Mouse (Mus musculus): Measurements from ENCODE around the gene Cacna1e.

The Cacna1e gene

DNA sequence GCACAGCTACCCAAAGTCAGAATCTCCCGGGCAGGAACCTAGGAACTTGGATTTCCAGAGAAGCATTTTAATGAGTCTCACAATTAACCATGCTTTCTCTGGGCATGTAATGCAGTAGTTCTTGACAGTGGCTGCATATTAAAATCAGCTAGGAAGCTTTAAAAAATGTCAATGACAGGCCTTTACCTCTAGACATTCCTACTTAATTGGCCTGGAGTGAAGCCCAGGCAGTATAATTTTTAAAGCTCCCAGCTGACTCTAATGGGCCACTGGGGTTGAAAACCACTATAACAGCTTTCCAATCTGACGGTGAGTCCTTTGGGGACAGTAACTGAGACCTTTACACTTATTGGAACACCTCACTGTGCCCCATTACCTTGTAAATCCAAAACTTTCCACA lies 251.4 kb downstream of the Cacna1e start:
- DNase-seq (ENCODE audit: low read depth, low spot score) = no peak

DNA sequence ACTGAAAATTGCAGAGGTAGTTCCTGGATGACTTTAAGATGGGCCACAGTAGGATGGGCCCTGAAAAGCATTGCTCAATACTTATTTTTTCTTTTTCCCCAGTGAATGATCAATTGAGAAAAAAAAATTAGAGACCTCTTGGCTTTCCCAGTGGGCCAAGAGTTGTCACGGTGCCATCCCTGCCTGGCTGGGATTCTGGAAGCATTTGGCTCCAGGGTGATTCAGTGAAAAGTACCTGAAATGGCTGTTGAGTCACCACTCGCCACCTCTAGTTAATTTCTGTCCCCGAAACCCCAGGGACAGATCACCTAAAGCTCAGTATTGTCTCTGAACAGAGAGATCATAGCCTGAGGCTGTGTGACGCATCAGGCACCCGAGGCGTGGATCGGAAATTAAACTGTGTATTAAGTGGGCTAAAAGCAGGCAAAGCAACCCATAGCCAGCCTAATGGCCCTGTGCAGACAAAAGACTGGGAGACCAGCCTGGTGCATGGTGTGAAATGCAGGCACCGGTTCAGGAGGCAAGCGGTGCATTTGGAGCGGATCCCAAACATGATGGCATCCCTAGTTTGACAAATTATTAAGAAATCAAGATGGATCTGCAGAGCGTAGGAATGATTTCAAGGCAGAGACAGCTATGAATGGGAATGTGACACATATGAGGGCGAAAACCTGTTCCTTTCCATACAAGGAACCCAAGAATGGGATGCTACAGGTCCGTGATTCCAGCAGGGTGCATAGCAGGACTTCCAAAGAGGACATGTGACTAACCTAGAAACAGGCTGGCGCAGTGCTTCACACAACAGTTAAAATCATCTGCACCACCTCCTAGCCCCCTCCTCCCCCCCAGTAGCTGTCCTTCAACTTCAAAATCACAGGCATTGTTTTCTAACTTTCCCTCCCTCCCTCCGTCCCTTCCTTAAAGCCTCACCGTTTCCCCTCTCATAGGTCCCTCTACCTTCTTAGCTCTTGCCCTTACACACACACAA lies 261.3 kb downstream of the Cacna1e start:
- no peak for DNase-seq (ENCODE audit: low read depth, low spot score)

DNA sequence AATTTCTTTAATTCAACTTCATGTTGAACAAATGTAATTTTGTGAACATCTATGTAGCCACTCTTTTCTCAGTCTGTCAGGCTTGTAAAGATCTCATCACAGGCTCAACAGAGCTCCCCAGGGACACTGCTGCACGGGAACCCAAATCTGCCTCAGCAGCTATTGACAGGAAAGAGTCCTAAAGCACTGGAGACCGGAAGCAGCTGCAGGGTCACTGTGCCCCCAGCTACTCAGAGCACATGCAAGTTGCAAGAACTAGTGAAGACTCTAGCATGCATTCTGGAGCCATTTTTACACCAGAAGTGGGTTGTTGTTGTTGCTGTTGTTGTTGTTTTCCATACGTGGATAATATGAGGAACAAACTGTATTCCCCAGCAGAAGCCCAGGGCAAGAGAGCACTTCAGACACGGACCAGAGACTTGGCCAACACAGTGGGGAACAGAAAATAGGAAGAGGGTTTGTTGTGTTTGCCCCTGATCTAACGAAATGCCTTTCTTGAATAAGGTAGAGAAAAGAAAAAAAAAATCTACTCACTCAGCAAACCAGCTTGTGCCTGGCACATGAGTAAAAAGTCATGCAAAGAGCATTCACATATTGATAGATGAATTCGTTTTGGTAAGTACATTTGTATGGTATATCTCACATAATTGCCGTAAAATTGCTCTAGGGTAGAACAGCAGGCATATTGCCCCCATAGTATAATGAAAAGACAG lies 266.4 kb downstream of the Cacna1e start:
- no peak for DNase-seq (ENCODE audit: low read depth, low spot score)

DNA sequence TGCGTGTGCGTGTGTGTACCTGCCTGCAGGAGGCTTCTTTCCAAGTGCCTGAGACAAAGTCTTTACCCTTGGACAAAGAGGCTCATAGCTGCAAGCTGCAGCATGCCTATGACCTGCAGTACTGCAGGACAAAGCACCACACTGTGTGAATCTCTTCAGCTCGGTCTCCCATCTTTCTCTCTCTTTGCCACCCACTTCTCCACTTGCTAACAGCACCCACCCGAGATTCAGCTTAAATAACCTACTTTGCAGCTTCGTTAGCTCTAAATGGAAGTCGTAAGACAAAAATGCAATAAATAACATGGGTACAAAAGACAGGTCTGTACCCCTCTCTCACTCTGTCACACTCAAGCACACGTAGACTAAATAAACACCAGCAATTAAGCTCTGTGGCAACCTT lies 268.5 kb downstream of the Cacna1e start:
- no peak for DNase-seq (ENCODE audit: low read depth, low spot score)

DNA sequence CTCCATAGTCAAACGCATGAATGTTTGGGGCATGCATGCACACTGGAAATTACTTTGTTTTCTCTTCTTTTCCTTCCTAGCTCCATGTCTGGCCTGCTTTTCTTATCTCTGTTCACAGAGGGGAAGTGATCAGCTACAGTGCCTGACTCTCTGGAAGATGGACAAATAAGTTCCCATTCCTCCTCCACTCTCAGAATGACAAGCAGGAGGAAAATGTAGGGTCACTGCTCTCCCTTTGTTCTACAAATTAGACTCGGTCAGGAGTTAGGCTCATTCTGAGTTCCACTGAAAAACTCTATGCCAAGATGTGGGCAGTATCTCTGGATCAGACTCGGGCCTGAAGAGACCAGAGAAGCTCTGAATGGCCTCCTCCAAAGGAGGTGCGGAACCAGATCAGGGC lies 275.8 kb downstream of the Cacna1e start:
- DNase-seq (ENCODE audit: low read depth, low spot score) = no peak

DNA sequence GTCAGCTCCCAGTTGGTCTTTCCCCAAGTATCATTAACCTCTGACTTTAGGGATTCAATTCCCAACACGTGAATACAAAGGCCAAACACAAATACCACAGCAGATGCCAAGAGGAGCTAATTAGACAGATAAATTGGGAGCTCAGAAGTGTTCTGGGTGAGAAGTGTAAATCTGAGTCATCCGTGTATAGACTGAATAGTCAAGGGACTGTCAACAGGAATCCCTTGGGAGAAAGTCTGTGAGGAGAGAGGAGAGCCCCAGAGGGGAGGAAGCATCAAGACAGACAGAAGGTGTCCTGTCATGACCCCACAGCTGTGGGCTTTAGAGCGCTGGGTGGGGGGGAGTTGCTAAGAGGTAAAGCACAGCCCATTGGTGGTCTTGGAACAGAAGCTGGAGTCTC lies 276.9 kb downstream of the Cacna1e start:
- DNase-seq (ENCODE audit: low read depth, low spot score) = no peak

DNA sequence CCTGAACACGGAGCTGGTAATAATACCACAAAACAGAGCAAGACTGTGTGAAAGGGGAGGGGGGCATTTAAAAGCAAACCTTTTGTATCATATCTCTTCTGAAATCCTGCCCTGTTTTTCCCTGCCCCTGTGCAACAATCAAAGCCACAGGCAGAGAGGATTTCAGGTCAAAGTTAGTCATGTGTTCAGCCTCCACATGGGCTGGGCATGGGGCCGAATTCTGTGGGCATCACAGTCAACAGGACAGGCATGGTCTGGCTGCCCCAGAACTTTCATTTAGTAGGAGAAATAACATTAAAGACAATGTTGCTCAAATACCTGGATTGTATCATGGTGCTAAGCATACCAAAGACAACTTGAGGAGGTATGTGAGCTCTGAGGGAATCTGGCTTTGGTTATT lies 278.7 kb downstream of the Cacna1e start:
- DNase-seq (ENCODE audit: low read depth, low spot score) = no peak

DNA sequence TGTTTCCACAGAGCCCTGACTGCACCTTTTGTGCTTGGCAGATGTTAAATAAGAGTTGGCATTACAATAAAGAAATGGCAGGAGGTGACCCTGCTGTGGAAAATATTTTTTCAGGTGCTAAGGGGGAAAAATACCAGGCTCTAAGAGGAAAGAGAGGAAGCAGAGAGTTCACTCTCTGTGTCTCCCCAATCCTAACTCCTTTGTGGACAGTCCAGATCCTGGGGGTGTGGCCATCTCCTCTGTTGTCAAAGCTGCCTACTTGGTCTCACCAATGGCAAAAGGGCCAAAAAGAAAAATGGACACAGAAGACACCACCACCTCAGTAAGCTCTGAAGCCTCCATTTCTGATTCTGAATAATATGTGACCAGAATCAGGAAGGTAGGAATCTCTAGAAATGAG lies 280.5 kb downstream of the Cacna1e start:
- no peak for DNase-seq (ENCODE audit: low read depth, low spot score)

DNA sequence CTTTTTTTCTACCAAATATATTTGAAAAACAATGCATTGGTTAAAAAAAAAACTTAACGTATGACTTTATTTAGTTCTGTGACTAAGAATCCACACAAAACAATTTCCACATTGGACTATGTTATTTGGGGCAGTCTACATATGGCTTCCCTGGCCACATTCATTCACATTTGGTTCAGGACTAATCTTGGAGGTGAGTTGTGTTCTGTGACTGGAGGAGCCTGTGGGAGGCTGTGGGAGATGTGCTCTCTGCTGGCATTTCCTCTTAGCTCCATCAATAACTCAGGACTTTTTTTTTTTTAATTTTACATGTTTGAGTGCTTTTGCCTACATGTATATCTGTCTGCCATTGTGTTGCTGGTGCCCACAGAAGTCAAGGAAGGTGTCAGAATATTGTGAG lies 281.8 kb downstream of the Cacna1e start:
- no peak for DNase-seq (ENCODE audit: low read depth, low spot score)

DNA sequence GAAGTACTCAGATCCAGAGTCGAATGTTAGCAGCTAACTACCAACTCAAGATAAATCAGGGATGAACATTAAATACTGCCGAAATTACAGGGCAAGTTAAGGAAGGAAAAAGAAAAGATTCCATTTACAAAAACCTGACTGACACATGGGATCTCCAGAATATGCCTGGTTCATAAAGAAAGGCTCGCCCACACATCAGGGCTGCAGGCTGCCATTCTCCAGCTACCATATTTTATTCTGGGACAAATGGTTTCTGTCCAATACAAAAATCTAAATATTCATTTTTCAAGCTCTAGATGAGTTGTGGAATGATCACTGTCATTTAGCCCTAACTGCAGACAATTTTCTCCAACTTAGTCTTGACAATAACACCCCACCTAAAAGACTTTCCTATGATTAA lies 301.8 kb downstream of the Cacna1e start:
- DNase-seq (ENCODE audit: low read depth, low spot score) = no peak

DNA sequence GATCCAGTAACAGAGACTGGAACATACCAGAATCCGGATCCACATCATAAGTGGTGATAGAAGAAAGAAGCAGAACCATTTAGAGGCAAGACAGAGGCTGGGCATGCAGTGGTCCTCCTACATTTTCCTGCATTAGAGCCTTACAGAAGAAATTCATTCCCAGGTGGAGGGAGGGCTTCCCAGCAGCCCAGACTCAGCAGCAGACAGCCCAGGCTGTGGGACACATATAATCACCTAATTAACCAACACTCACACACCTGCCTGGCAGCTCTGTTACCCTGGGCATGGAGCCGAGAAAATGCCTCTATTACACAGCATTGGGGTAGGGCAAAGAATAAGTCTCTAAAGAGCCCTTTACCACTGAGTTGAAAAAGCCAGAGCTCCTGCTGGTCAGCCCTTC lies 304.4 kb downstream of the Cacna1e start:
- DNase-seq (ENCODE audit: low read depth, low spot score) = no peak

DNA sequence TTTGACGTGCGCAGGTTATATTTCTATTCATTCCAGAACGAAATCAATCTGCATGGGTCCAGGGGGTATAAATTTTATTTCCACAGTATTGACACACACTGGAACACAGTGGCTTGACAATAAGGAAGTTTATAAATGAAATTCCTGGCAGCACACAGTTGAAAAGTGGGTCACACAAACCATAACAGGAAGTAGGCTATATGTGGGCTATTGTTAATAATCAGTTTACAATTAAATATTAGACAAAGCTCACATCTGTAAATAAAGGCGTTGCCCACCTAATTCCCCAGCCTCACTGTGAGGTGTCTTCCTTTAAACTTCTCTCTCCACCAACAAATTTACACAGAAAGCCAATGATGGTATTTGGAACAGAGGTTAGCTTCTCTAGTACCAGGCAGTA lies 305.6 kb downstream of the Cacna1e start:
- no peak for DNase-seq (ENCODE audit: low read depth, low spot score)

DNA sequence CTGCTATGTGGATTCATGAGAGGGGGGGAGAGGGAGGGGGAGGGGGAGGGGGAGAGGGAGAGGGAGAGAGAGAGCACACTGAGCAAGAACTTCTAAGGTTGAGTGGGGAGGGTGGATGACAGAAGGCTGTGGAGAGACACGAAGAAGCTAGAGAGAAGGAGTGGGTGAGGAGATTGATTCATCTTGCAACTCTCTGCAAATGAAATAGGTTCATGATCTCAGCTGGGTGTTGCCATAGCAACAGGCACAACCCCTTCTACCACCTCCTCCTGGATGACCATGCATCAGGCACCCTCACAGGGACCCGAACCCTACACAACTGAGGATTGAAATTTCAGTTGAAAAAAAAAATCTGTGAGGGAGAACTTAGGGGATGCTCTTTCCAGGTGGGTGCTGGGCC lies 307.9 kb downstream of the Cacna1e start:
- no peak for DNase-seq (ENCODE audit: low read depth, low spot score)

DNA sequence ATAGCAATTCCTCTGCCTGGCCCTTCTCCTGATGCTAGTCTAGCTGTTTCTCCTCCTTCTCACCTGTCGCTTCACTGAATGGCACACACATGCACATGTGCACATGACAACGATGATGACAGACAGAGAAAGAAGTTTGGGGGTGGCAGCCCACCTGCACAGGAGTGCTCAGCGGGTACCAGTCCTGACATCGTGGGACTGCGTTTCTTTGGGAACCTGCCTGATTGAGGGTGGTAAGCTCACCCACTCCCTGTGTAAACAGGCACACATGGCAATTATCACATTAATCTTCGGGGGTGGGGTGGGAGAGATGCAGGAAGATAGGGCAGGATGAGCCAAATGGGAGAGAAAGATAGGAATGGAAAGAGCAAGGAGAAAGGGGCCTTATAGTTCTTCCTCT lies 318.3 kb downstream of the Cacna1e start:
- DNase-seq (ENCODE audit: low read depth, low spot score) = no peak

DNA sequence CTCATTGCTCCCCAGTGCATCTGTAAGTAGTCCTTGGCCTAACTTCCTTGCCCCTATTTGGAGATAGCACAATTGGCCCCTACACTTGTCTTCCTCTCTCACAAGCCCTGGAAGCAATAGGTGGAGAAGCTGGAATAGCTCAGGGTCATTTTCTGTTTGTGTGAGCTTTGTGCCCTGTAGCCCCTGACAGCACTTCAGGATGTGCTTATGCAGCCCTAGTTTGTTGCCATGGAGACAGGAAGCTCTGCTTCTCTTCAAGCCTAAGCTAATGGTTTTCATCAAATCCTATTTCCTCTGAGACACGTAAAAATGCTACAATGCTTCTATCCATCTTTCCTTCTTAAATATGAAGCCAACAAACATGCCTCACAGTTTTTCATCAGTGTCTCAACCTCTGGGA lies 328.5 kb downstream of the Cacna1e start:
- DNase-seq (ENCODE audit: low read depth, low spot score) = no peak

DNA sequence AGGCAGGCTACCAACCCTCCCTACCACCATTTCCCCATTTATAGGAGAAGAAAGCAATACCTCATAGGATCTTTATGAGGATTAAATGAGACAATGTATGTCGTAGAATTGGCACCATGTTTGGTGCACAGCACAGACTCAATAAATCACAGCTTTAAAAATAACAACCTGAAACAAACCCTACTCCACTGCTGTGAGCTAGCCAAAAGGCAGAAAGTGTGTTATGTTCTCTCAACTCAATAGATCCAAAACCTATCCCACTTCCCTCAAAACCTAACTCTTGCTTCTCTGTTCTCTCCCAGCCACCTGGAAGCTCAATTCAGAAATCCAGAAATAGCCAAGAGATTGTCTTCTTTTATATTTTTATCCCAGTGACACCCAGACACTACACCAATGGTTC lies 331.2 kb downstream of the Cacna1e start:
- DNase-seq (ENCODE audit: low read depth, low spot score) = no peak

DNA sequence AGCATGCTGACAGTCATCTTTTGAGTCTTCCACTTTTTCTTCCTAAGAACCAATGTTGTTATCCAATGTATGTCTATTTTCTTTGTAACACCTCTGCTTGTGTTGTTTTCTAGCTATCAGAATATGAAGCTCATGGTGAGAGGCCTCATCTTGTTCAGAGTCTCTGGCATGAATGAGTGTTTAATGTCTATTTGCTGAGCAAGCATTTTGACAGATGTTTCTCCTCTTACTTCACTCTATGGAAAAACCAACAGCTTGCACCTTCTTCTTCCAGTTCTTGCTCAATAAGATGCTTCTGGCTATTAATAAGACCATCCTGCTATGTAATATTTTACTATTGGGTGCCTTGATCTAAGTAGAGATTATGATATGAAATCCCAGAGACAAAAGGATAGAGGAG lies 346.9 kb downstream of the Cacna1e start:
- no peak for DNase-seq (ENCODE audit: low read depth, low spot score)

DNA sequence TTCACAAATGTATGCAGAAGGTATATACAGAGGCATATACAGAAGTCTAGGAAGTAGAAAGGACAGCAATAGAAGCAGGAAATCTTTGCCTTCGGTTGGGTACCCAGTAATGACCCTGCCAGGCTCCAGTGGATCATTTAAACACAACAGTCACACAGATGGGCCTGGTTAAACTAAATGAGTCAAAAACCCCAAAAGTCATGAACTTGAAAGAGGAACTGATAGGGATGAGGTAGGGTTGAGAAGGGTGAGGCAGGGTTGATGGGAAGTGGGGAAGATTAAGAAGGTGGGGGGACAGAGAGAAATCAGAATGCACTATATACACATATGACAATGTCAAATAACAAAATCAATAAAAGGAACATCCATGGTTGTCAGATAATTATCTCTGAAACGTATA lies 347.5 kb downstream of the Cacna1e start:
- DNase-seq (ENCODE audit: low read depth, low spot score) = no peak

DNA sequence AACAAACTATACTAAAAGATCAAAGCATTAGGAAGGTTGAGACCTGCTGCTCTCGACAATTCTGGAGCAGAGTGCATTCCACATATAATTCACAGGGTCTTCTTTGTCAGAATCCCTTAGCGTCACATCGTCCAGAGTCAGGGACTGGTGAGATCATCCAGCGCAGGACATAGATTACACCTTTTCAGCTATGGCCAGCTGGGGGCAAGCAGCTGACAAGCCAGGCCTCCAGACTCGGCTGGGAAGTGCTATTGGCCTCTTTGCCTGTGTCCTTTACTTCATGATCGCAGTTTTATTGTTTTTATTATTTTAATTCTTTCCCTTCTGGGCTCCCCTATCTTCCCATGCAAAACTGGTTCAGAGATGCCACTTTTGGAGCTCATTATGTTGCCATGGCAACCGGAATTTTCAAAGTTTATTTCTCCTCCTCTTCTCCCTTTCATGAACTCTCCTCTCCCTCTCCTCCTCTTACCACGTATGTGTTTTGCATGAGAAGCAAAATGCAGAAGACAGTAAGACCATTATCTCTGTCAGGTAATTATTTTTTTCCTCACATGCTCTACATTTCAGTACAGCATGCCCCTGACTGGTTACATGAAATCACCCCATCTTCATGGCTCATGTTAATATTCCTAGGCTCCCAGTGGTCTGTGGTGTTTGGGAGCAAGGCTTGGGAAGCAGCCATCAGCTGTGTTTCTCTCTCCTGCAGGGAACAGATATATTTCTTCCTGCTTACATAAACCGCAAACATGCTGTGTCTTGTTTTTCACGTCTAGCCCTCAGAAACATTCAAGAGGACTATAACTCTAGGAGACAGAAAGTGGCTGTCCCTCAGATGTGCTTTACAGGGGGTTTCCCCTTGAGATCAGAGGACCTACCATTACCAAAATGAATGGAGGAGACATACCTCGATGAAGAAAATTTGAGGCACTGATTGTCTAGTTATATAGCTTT lies 351.0 kb downstream of the Cacna1e start:
- no peak for DNase-seq (ENCODE audit: low read depth, low spot score)

DNA sequence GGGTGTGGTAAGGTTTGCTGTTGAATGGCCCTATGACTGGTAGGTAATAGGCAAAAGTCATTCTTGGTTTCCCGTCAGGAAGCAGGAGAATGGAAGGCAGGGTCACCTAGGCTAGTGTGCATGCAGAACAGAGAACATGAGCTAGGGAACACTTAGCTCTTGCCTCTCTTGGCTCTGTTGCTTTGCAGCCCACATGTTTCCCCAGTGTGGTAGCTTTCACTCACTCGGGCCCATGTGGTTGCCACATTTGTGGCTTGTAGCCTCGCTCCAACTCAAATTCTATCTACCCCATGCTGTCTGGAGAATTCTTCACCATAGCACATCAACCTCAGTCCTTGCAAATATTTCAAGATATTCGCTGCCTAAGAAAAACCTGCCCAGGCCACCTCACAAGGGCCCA lies 354.6 kb downstream of the Cacna1e start:
- DNase-seq (ENCODE audit: low read depth, low spot score) = no peak

DNA sequence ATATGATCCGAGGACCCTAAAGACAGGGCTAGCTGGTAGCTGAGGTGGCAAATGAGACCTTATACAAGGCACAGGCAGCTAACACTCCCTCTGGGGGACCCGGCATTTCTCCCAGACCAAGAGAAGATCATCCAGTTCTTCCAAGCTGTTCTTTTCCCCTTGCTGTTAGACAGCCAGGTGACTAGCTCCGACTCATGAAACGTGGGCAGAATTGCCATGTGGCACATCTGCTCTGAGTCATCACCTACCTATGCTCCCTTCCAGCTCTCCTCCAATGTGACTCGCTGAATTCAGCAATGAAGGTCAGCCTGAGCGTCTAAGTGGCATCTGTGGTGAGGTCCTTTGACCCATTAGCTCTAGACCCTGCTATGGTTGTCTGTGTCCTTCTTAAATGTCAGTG lies 355.5 kb downstream of the Cacna1e start:
- no peak for DNase-seq (ENCODE audit: low read depth, low spot score)

DNA sequence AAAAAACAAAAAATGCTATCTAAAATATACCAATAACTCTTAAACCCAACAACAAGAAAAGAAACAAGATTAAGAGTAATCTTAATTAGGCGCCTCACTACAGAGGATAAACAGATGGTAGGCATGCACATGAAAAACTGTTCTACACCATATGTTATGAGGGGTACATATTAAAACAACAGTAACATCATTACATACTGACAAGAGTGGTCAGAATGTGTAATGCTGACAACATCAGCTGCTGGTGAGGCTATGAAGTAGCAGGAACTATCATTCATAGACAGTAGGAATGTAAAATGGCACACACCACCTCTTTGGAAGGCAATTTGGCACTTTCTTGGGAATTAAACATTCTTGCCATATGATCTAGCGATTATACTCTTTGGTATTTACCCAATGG lies 363.6 kb downstream of the Cacna1e start:
- no peak for DNase-seq (ENCODE audit: low read depth, low spot score)

All from WW6 (cell line).